Mouse (Mus musculus) v-Abl transformed pro-B cells (cell line): ENCODE data around the gene AU040320.

Experiments
- in situ Hi-C, 2 experiments: fragments of 400-800 bp; cut with MboI; formaldehyde crosslinking; loops; one replicate each; pipeline ENCODE4 v1.15.1; 2025; ENCODE audit not compliant: unreplicated experiment in 2 of 2

The AU040320 gene

DNA sequence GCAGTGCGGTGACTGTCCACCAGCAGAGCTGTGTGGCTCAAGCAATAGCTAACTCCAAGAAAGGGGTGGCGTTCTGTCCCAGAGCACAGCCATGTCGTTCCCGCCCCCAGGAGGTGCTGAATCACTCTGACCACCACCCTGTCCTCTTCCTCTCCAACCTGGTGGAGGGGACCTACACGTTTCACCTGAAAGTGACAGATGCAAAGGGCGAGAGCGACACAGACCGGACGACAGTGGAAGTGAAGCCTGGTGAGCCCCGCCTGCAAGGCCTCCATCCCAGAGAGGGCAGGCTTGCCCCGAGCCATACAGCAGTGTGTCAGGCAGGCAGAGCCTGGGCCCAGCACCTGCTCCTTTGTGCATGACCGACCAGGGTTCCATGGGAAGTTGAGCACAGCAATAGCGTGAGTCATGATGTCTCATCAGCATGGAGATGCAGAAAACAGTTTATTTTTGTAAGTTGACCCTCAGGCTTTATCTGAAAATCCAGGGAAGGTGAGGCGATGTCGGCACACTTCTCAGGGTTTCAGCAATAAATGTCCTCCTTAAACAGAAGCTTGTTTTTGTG is 87.7 kb downstream of the AU040320 start:
- in situ Hi-C loops: loop anchor here (5.0 to 10.0 kb wide), 4 partner anchors 94 to 286 kb away; partner anchors contain the start of gene Clspn (in 2 of the 2)

GRCm38 (mm10) chr4:126842911-126843310 is 89.6 kb downstream of the AU040320 start:
- in situ Hi-C loops: loop anchor here (5.0 to 10.0 kb wide), 4 partner anchors 96 to 288 kb away; partner anchors contain the start of gene Clspn (in 2 of the 2)

DNA sequence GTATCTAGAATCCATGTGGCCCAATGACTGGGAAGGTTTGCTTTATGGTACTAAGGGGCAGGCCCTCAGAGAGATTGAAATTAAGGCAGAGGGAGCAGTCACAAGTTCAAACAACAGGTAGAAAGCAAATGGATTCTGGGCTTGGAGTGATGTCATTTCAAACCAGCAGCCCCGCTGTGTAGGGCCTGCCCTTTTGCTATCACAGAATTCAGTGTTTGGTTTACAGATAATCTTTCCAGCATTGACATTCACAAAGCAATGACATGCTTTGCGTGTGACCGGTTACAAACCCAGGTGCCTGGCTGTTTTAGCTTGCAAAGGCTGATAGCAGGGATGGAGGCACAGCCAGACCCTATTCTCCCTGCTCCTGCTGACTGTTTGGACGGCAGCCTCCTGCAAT is 92.3 kb downstream of the AU040320 start:
- in situ Hi-C loops: loop anchor here in 1 of 2 experiments (10.0 kb wide), 1 partner anchor 291 kb away; the partner anchor contains the start of gene Clspn

DNA sequence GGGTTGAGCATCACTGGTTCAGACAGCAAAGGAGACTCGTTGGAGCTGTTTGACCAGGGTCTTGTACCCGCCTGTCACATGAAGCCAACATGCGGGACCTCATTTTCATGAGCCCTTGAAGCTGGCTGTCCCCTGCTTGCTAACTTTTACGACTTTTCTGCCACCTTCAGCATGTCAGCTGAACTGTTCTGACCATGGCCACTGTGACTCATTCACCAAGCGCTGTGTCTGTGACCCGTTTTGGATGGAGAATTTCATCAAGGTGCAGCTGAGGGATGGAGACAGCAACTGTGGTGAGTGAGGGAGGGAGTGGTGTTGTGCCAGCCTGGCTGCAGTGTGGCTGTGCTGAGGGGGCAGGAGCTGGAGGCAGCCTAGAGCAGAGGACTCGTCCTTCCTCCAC is 93.6 kb downstream of the AU040320 start:
- in situ Hi-C loops: loop anchor here in 1 of 2 experiments (10.0 kb wide), 1 partner anchor 292 kb away; the partner anchor contains the start of gene Clspn

- in situ Hi-C loops: loop anchor here in 1 of 2 experiments (10.0 kb wide), 1 partner anchor 255 kb away; no protein-coding TSS in a partner anchor
These were observed 96.9 kb downstream of the AU040320 start for GRCm38 (mm10) chr4:126850019-126850777.

GRCm38 (mm10) chr4:126850778-126851080 is 97.4 kb downstream of the AU040320 start:
- in situ Hi-C loops: loop anchor here in 1 of 2 experiments (10.0 kb wide), 1 partner anchor 256 kb away; no protein-coding TSS in a partner anchor

DNA sequence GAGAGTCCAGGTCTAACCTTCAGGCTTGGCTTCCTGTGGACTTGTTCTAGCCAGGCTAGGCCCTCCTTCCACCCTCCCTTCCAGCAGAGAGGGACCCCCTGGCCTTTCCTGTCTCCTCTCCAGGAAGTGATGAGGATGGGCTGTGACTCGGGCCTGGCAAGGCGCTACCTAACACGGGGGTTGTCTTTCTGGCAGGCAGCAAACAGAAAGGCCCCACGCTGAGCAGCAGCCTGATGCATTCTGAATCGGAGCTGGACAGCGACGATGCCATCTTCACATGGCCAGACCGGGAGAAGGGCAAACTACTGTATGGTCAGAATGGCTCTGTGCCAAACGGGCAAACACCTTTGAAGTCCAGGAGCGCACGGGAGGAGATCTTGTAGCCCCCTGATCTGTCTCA is 99.6 kb downstream of the AU040320 start:
- in situ Hi-C loops: loop anchor here in 1 of 2 experiments (10.0 kb wide), 1 partner anchor 258 kb away; no protein-coding TSS in a partner anchor

DNA sequence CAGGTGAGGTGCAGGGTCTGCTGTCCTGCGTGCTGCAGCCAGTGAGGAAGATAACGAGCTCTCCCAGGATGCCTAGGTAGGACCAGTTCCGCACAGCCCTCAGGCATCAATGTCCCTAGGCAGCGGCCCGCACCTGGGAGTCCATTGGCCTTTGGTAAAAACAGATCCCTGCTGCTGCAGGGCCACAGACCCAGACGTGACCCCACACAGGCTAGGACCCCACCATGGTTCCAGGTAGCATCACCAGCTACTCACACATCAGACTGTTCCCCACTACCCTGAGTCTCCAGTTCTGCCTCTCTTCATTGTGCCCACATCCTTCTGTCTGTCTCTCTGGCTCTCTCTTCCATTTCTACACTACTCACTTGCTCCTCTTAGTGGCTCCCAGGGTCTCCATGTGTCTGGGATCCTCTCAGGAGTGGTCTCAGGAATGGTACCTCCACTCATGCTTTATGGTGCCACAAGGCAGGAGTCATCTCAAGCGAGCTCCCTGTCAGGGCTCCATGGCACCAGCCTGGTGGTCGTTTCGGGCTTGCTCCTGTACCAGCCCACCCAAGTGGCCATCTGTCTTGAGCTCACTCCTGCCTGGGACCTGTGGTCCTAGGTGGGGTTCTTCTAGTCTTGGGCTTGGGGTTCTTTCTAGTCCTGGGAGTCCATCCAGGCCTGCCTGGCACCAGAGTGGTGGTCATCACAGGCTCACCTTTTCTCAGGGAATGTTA is 107.1 kb downstream of the AU040320 start:
- in situ Hi-C loops: no loop called here

- in situ Hi-C loops: no loop called here
These were observed 108.3 kb downstream of the AU040320 start for GRCm38 (mm10) chr4:126861514-126862266.

DNA sequence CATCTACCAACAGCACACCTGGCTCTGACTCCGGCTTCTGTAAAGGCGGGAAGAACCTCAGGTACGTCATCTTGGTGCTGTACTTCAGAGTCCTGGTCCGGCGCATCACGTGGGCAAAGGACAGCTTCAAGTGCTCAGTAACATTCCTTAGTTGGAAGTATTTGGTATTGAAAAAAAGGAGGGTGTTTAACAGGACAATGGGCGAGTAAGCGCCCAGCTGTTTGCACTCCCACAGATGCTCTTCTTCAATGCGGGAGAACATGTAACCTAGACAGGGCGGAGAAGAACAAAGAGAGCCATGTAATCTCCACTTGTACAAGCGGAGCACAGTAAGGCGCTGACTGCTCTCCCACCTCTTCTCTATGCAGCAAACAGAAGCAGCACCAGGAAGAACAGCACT is 115.4 kb downstream of the AU040320 start:
- in situ Hi-C loops: no loop called here

GRCm38 (mm10) chr4:126872717-126873116 is 119.4 kb downstream of the AU040320 start:
- in situ Hi-C loops: no loop called here

GRCm38 (mm10) chr4:126879560-126880275 is 126.4 kb downstream of the AU040320 start:
- in situ Hi-C loops: no loop called here

DNA sequence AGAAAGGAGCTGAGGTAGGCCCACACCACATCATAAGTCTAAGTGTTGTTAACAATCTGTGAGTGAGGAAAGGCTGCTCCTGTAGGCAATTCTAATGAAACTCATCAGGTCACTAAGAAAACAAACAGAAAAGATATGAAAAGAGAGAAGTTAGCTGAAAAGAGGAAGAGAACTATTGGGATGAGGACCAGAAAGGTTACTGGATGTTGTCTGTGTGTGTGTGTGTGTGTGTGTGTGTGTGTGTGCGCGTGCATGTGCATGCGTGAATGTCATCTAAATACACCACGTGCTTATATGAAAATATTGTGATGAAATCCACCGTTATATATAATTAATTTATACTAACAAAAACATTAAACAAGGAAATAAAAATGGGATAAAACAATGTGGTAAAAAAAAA is 130.3 kb downstream of the AU040320 start:
- in situ Hi-C loops: no loop called here

- in situ Hi-C loops: no loop called here
These were observed 132.6 kb downstream of the AU040320 start for GRCm38 (mm10) chr4:126885953-126886352.

GRCm38 (mm10) chr4:126889879-126890278 is 136.5 kb downstream of the AU040320 start:
- in situ Hi-C loops: no loop called here
